Mouse (Mus musculus): ENCODE data around the gene Slc23a4. TPM values are rescaled to one million over a fixed set of nuclear protein-coding genes. Genes with fewer than 3 reads are reported as not detected.

Gene Slc23a4
- polyA plus RNA-seq (2014; fragmentation: Illumina TruSeq; extraction: RNeasy Lipid Tissue Mini Kit (QIAGEN cat#74804); ENCODE audit: low read depth, low replicate concordance), result 6.6 TPM

GRCm38 (mm10) chr6:34988081-34988761 is at the start of gene Slc23a4:
Gene Slc23a4, minus strand, starts transcription at chr6:34988404.

GRCm38 (mm10) chr6:34919956-34920355 is 68.2 kb downstream of the Slc23a4 start, which contains the start of gene Stra8:
Gene Stra8, plus strand, starts transcription at chr6:34920163.

GRCm38 (mm10) chr6:34910371-34911219 is 77.6 kb downstream of the Slc23a4 start, which contains the start of gene Wdr91:
Gene Wdr91, minus strand, starts transcription at chr6:34910876.

Other genes with a start within 250 kb of the Slc23a4 start
- 18.0 TPM for gene Agbl3, start 208.0 kb downstream of the Slc23a4 start, polyA plus RNA-seq (2014; fragmentation: Illumina TruSeq; extraction: RNeasy Lipid Tissue Mini Kit (QIAGEN cat#74804); ENCODE audit: low read depth, low replicate concordance)
- gene Tmem140, start 125.3 kb downstream of the Slc23a4 start, polyA plus RNA-seq (2014; fragmentation: Illumina TruSeq; extraction: RNeasy Lipid Tissue Mini Kit (QIAGEN cat#74804); ENCODE audit: low read depth, low replicate concordance), result 27.3 TPM
- 7.3 TPM for gene Cyren, start 110.3 kb downstream of the Slc23a4 start, polyA plus RNA-seq (2014; fragmentation: Illumina TruSeq; extraction: RNeasy Lipid Tissue Mini Kit (QIAGEN cat#74804); ENCODE audit: low read depth, low replicate concordance)
- 11.7 TPM for gene Wdr91, start 77.5 kb downstream of the Slc23a4 start, polyA plus RNA-seq (2014; fragmentation: Illumina TruSeq; extraction: RNeasy Lipid Tissue Mini Kit (QIAGEN cat#74804); ENCODE audit: low read depth, low replicate concordance)
- not detected for gene Stra8, start 68.2 kb downstream of the Slc23a4 start, polyA plus RNA-seq (2014; fragmentation: Illumina TruSeq; extraction: RNeasy Lipid Tissue Mini Kit (QIAGEN cat#74804); ENCODE audit: low read depth, low replicate concordance)
- 15.2 TPM for gene Cnot4, start 145.3 kb upstream of the Slc23a4 start, polyA plus RNA-seq (2014; fragmentation: Illumina TruSeq; extraction: RNeasy Lipid Tissue Mini Kit (QIAGEN cat#74804); ENCODE audit: low read depth, low replicate concordance)
- 19.0 TPM for gene Nup205, start 189.0 kb upstream of the Slc23a4 start, polyA plus RNA-seq (2014; fragmentation: Illumina TruSeq; extraction: RNeasy Lipid Tissue Mini Kit (QIAGEN cat#74804); ENCODE audit: low read depth, low replicate concordance)

Data from adipose tissue, adult 10 weeks (tissue).